Mouse (Mus musculus): ENCODE results near the gene Natd1.

Natd1 gene

DNA sequence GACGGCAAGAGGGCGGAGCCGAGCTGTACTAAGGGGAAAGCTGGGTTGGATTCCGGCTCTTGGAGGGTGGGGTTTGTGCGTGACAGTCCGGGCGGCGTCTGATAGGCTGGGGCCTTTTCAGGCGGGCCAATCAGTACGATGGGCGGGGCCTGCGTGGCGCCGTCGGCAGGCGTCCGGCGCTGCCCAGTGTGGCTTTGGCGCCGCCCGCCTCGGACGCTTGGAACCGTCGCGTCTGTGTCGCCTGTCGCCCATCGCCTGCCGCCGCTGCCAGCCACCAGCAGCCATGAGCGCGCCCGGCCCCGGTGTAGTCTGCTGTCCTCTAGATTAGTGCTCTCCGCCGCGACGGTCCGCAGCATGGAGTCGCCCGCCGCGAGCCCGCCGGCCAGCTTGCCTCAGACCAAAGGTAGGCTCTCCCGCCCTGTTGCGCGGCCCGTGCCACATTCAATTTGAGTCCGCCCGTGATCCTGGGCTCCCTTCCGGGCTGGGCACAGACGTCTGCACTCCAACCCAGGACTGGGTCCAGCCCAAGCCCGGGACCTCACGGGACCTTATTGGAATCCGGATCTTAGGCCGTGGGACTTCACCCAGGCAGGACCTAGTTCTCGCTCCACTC, 17.4 kb upstream of the Natd1 start, which contains the start of gene Map2k3:
TSS of gene Map2k3 (plus strand) at position 165 of the 613 bp plus-strand sequence.
- peak; percentile 82 for DNase-seq (ENCODE audit: low read depth)

DNA sequence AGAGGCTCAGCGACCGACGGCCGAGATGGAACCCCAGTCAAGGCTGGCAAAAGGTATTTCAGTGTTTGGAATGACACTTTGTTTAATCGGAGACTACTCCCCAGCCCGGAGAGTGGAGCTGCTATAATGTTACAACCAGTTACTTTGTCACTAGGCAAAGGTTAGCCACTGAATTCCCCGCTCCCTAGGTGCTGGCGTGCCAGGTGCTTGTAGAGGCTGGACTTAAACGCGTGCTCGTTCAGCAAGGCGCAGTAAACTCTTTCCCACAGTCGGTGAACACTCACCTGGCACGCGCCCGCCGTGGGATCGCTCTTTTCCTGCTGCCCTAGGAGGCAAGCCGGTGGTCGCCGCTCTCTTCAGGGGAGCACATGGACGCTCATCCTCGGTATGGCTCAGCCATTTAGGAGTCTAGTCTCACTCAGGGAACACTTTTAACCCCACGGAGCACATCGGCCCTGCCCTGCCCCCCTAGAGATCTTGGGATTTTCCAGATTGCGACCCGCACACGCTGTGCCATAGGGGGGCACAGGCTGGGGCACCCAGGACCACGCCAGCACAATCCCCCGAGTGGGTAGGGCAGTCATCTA, 16.8 kb upstream of the Natd1 start:
- DNase-seq (ENCODE audit: low read depth): no peak

DNA sequence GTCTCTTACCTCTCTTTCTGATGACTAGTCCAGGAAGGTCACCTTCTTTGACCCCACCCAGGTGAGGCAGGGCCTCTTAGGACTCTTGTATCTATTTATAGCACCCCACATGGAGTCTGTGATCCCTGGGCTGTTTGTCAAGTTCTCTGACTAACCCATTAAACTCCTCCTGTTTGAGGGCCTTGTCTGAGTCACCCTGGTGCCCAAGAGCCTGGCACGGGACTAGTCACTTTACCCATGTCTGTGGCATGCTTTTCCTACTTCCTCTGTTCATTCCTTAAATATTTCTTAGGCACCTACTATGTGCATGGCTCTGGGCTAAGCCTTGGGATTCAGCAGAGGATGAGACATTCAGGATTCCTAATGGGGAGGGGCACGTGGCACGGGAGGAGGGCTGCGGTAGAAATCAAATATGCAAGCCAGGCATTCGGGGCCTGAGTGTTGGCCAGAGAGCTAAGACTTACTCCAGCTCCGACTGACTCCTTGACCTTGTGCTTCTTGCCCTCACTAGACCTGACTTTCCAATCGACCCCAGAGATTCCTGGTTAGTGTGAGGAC, 16.3 kb upstream of the Natd1 start:
- peak; percentile 73 for DNase-seq (ENCODE audit: low read depth)

DNA sequence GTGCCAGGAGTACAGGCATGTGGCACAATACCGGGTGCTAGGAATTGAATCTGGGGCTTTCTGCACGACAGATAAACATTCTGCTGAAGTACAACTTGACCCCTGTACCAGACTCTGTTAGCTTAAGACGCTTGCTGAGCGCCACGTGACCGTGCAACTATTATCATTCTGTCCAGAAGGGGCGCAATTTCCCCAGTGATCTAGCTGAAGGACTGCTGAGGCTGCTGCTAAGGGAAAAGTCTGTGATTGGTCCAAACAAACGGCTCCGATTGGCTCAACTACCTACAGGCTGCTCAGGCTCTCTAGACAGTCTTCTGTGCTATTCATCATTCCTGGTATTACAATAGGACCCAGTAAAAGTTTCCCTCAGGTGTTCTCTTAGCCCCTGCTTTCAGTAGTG, 12.7 kb upstream of the Natd1 start:
- DNase-seq (ENCODE audit: low read depth): peak; percentile 90

DNA sequence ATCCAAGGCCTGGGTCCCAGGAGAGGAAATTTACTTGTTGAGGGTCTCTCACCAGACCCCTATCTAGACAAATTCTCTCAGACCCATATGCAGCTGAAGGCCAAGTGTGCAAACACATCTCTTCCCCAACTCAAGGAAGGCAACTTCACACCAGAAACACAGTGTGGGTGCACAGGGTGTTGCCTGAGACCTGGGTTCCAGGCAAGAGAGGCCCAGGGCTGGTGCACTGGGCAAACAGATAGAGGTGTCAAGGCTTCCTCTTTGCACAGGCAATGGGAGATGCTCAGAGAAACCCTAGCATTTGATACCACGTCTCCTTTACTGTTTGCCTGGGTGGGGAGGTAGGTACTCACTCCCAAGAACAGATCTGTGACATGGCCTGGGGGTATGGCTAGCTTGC, 10.4 kb upstream of the Natd1 start:
- no peak for DNase-seq (ENCODE audit: low read depth)

DNA sequence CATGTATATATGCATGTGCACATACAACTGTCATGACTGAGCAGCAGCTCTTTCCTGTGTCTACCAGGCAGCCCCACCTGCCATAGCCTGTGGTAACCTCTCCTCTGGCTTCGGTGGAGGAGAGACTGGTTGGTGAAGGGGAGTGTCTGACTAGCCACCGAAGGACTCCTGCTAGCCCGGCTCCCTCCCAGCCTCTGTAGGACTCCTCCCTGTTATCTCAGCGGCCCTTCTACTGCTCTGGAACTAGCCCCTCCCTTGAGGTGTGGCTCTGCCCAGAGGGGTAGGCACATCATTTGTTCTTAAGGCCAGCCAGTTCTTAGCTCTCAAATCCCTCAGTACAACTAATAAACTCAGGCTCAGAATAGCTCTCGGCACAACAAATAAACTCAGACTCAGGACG, 9.9 kb upstream of the Natd1 start:
- DNase-seq (ENCODE audit: low read depth): no peak

DNA sequence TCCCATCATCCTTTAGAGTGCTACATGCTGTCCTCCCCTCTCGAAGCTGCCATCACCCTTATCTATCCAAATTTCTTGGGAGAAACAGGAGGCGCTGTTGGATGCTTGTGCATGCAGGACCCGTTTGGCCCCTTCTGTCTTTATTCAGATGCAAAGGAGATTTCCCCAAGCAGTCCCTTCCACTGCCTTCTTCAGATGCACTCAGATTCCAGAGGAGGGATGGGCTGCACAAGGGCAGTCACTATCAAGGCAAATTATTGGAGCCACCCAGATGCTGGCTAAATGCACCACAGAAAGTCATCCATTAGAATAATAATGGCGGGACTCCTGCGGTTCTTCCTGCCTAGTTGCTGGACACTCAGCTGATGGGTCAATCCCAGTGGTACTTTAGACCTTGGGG, 8.4 kb upstream of the Natd1 start:
- DNase-seq (ENCODE audit: low read depth): no peak

DNA sequence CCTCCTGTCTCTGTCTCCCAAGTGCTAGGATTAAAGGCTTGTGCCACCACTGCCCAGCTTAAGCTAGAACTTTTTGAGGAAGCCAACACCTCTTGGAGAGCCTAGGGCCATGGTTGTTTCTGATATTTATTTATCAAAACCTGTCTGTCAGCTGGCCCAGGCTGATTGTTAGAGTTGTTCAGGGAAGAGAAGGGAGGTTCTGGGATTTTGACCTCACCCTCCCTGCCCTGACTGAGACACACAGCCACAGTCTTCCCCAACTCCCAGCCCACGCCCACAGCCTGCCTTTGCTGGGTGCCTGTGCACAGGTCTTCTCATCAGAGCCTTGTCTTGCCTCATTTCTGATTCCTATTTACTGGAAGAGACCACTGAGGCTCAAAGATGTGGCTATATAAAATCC, 7.6 kb upstream of the Natd1 start:
- DNase-seq (ENCODE audit: low read depth): no peak

DNA sequence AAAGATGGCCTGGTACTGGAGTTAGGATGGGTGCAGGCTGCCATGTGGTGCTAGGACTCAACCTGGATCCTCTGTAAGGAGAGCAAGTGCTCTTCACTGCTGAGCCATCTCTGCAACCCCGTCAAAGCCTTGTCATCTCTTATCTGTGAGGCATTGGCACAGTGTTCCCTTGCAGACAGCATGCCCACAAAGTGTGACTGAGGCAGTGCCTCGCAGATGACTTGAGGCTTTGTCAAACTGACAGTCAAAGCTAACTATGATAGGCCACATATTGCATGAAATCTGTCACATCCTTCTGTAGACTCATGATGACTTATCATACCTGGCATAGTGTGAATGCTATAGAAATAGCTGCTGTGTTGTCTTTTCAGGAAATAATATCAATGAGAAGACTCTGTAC, 5.5 kb upstream of the Natd1 start:
- DNase-seq (ENCODE audit: low read depth): no peak

DNA sequence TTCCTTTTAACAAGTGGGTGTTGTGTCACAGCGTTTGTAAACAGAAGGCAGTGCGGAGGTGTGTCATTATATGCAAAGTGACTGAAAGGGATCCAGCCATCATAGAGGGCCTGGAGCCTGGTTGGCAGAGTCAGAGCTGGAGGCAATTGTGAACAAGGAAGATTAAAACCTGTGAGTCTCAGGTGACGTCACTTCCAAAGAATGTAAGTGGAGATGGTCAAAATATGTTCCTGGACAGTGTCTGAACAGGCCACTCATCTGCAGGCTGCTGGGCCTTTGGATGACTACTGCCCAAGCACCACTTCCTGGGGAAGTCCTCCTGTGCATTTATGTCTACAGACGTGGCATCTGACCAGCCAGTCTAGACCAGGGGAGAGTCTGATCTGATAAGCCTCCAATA, 651 bp upstream of the Natd1 start:
- no peak for DNase-seq (ENCODE audit: low read depth)

DNA sequence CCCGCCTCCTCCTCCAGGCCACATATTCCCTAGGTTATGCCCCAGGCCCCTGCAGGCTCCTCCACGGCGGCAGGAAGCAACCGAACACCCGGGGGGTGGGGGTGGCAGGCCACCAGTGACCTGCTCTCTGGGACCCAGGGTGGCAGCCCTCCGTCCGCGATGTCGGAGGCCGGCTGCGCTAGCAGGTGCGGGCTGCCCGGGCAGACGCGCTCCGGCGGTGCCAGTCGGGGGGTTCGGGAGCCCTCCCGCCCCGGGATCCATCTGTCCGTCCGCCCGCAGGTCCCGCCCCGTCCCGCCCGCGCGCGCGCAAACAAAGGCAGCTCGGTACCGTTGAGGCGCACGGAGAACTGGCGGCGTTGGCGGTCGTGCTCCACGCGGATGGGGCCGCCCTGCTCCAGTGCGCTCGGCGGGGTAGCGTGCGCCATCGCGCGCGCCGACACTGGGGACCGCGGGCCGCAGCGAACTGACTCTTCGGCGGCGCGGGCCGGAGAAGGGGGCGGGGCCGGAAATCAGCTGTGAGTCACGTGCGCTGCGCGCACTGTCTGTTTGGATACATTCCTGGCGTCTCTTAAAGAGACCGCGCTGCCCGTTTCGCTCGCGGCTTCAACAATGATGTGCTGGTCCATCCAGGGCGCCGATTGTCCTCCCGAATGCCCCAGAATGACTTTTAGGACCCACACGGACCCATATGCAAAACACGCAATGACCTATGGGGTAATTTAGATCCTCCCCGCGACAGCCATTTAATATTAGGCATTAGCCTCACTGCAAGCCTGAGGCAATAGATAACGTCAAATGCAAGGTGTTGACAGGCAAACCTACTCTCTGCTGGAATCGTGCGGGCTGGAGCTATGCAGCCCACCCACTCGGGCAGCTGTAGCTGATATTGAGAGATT, 1.0 kb downstream of the Natd1 start:
- no peak for DNase-seq (ENCODE audit: low read depth)

DNA sequence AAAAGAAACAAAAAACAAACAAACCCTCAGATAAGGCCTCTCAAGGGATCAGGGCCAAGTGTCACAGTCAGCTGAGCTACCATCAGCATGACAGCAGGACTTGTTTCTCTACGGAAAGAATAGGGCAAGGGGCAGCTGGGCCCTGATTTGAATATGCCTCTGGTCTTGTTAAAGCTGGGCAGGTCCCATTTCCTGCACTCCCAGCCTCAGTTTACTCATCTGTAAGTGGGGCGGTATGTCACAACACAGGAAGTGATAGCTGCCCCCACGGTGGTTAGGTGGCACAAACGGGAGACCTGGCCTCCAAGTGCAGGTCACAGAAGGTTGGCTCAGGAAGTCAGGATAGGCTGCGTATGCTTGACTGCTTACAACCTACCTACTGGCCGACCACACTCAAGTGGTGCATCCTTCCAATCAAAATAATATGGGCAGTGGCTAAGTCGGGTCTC, 2.0 kb downstream of the Natd1 start:
- no peak for DNase-seq (ENCODE audit: low read depth)

DNA sequence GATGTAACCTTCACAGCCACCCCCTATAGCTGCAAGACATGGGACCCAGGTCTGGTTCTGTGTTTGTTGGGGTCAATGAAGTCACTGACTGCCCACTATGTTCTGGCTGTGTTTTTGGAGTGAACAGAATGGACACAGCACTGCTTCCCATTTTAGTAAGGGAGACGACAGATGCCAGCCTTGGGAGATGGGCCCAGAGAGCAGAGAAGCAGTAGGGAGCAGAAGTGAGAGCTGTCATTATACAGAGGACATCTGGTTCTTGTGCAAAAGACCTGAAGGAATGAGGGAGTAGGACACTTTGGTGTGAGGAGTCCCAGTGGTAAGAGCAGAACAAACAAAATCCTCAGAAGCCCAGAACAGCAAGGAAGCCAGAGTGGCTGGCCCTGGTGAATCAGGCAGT, 4.9 kb downstream of the Natd1 start:
- no peak for DNase-seq (ENCODE audit: low read depth)

DNA sequence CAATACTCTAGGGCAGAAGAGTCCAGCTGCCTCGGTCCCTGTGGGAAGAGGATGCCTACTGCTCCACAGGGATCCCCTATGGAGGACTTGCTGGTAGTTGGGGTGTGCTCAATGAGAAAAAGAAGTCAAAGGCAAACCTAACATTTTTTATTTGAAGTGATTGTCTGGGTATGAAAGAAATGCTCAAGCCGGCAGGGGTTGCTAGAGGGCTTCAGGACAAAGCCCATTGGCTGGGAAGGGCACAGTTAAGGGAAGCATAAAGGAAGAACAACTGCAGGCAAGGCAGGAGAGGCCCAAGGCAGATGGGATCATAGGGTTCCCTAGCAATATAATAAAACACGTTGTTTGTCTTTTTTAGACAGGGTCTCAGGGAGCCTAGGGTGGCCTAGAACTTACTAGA, 6.5 kb downstream of the Natd1 start:
- DNase-seq (ENCODE audit: low read depth): no peak

DNA sequence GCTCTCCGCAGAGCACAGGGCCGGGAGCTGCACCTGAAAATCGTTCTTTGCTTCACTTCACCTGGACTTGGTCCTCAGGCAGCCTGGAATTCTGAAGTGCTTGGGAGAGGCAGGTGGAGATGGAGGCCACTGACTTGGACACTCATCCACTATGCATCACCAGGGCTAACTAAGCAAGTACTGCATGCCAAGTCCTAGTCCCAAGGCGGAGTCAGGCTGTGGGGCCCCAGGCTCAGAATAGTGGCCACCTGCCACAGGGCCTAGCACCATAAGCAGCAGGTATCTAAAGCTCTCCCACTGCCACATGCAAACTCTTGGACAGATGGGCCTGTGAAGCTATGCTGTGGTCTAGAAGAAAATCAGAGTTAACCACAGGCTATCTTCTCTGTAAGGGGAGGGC, 8.1 kb downstream of the Natd1 start:
- DNase-seq (ENCODE audit: low read depth): no peak

DNA sequence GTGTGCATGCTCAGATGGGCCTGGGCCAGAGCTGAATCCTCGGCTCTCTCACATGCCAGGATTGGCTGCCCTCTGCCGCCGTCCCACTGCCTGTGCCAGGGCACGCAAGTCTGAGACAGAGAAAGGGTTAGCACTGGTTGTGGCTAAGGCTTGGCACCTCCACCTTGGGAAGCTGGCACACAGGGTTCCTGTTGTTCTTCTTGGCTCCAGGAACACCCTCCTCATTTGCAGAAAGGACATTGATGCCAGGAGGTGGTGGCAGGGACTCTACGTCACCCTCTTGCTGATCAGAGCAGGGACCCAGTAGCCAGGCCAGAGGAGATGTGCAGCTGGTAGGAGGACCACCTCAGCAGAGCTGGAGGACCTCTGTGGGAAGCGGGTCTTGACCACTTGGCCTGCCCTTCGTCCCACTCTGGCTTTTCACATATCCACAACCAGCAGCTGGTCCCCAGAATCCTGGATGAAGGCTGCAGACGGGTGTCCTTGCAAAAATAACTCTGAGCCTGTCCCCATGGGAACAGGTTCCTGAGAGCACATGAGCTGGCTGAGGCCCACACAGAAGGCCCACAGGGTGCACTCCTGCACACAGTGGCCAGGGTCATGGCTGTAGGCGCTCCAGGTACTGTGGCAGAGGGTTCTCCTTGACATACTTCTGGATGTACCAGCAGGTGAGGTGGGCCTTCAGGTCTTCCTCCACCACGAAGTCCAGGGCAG, 9.0 kb downstream of the Natd1 start:
- DNase-seq (ENCODE audit: low read depth): no peak

DNA sequence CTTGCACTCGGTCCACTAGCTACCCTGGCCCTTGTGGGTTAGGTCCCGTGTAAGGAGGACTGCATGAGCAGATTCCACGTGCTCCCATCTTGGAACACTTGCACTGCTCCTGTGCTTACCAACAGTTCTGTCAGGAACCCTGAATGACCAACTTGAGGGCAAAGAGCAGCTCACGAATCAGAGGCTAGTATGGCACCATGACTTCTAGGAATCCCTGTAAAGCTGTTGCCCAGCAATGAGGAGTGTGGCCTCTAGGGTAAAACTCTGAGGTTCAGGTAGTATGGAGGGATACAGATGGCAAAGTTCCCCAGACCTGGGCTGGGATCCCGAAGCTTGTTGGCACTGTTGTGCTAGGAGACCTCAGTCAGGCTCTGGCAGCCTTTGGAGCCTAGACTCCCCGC, 10.9 kb downstream of the Natd1 start:
- no peak for DNase-seq (ENCODE audit: low read depth)

DNA sequence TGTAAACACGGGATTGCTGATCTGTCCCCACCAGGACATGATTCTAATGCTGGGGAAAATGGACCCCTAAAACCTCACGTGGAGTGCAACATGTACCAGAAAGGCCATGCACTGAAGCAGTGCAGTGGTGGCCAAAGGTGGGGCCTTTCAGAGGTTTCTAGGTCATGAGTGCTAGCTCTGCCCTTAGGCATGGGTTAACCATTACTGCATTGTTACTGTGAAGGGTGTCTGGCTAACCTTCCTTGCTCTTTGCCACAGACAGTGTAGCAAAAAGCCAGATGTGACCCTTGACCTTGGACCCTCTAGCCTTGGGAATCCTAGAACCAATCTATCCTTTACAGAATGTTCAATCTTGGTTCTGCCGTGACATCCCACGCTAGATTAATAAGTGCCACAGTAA, 12.1 kb downstream of the Natd1 start:
- no peak for DNase-seq (ENCODE audit: low read depth)

DNA sequence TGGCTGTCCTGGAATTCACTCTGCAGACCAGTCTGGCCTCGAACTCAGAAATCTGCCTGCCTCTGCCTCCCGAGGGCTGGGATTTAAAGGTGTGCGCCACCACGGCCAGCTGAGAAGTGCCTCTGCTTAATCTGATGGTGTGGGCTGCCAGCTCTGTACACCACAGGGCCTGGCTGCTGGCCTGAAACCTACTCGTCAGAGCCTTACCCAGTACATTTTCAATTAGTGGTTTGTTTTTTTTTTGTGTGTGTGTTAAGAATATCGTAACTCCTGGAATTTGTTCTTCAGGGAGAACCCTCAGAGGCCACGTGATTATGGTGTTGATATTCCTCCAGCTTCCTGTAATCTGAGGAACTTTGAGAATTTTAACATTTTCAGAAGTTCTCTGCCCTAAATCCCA, 12.5 kb downstream of the Natd1 start:
- DNase-seq (ENCODE audit: low read depth): peak; percentile 65

DNA sequence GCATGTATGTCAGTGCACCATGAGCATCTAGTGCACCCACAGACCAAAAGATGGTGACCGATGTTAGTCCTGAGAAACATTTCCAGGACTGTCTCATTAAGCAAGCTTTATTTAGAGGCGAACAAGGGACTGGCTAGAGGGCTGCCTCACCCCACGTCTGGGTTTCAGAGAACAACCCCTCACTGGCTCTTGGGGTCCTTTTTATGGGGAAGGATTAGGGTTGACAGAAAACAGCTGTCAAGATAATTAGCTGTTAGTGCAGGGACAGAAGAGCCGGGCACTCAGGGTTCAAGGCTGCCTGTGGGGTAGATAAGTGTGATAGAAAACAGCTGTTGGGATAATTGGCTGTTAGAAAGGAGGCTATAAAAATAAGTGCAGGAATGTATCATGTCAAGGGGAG, 18.6 kb downstream of the Natd1 start:
- no peak for DNase-seq (ENCODE audit: low read depth)

DNA sequence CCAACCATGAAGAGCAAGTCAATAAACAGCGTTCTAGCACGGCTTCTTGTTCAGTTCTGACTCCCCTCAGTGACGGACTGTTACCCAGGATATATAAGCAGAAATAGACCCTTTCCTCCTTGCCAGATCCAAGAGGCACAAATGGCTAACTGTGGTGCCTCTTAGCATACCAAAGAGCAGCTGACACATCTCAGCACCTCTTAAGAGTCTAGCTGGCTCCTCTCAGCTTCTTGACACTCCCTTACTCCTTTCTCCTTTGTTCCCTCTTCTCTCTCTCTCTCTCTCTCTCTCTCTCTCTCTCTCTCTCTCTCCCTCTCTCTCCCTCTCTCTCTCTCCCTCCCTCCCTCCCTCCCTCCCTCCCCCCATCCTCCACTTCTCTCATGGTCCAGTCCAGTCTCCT, 23.8 kb downstream of the Natd1 start:
- no peak for DNase-seq (ENCODE audit: low read depth)

DNA sequence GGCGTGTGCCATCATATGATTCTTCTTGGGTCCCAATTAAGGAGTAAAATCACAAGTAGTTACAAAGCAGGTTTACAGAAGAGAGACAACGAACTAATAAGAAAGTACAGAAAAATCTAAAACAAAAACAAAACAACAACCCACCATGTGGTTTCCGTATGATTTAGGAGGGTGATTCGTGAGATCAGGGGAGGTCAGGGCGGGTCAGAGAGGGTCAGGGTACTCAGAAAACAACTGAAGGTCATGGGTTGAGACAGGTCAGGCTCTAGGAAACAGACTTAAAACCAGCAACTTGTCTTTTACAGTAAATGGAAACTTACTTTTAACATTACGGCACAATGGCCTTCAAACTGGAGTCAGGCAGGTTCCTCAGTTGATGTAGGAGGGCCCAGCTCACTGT, 24.3 kb downstream of the Natd1 start:
- DNase-seq (ENCODE audit: low read depth): no peak
